Mouse (Mus musculus) limb, embryonic 15.5 days (tissue): ENCODE results near the gene Uba5. TPM values are rescaled to one million over a fixed set of nuclear protein-coding genes. Genes with fewer than 3 reads are reported as not detected.

Experiments used
- ATAC-seq: fragments of 200-750 bp; cut with Nextera tagmentation; 2 replicates; pipeline ENCODE4 v1.8.0; 2017; ENCODE audit warnings: low read depth, moderate TSS enrichment; ENCODE audit not compliant: insufficient number of reproducible peaks, low FRiP score, low TSS enrichment
- H3K27ac ChIP-seq: fragments of 300-500 bp; sonication (generic); 2 replicates; pipeline ENCODE4 v1.5.1; 2015; ENCODE audit warnings: moderate library complexity, mild to moderate bottlenecking, inconsistent platforms
- H3K27me3 ChIP-seq: fragments of 300-500 bp; sonication (generic); 2 replicates; pipeline ENCODE4 v1.6.1; 2015; ENCODE audit warnings: inconsistent platforms
- H3K36me3 ChIP-seq: fragments of 300-500 bp; sonication (generic); 2 replicates; pipeline ENCODE4 v1.6.1; 2015; ENCODE audit warnings: inconsistent platforms
- H3K4me1 ChIP-seq: fragments of 300-500 bp; sonication (generic); 2 replicates; pipeline ENCODE4 v1.6.1; 2015; ENCODE audit warnings: inconsistent platforms
- H3K4me2 ChIP-seq: fragments of 300-500 bp; sonication (generic); 2 replicates; pipeline ENCODE4 v1.6.1; 2015; ENCODE audit warnings: mild to moderate bottlenecking, inconsistent platforms
- H3K4me3 ChIP-seq: fragments of 300-500 bp; sonication (generic); 2 replicates; pipeline ENCODE4 v1.5.1; 2015; ENCODE audit warnings: mild to moderate bottlenecking, inconsistent platforms
- H3K9ac ChIP-seq: fragments of 300-500 bp; sonication (generic); 2 replicates; pipeline ENCODE4 v1.6.1; 2015; ENCODE audit warnings: inconsistent platforms
- H3K9me3 ChIP-seq: fragments of 300-500 bp; sonication (generic); 2 replicates; pipeline ENCODE4 v1.6.1; 2016; ENCODE audit warnings: inconsistent platforms
- WGBS: fragments of 180-500 bp; shearing (Covaris S2); methylation state at CpG from one replicate; pipeline ENCODE4 v1.1.7; 2015; 5-methylcytosine and 5-hydroxymethylcytosine counted together
- polyA plus RNA-seq: library from polyadenylated mRNA; unstranded; fragments of >200 nt; fragmentation: Nextera tagmentation; extraction: Ambion mirVana; gene quantifications from 2 replicates; pipeline ENCODE4 v1.2.1, GENCODE M21; 2015

Gene Uba5
- 59.4 and 62.3 TPM in 2 replicates for polyA plus RNA-seq

GRCm38 (mm10) chr9:104062430-104063243, at the start of gene Uba5:
TSS of gene Uba5 (minus strand) at chr9:104063134.
- Histone ChIP-seq H3K4me3 (peak within 1 kb of the TSS; percentile 100), H3K36me3 (peaks cover 21% of the 10 kb centered on the region), H3K4me1 (peaks cover 18% of the 10 kb centered on the region), H3K4me2 (peak within 1 kb of the TSS; percentile 87), H3K9me3 (no peaks in the 10 kb centered on the region), H3K27me3 (no peaks in the 10 kb centered on the region), H3K27ac (peak within 1 kb of the TSS; percentile 65), H3K9ac (peak within 1 kb of the TSS; percentile 94)
- under 1% methylated on average over 58 of the region's 59 CpGs for WGBS
- peak; percentile 62; the same call in 1 of the 2 replicates for ATAC-seq

- no peak overlapping the region for H3K4me2 ChIP-seq
Observed at GRCm38 (mm10) chr9:104109151-104109550, 46.2 kb upstream of the Uba5 start.

GRCm38 (mm10) chr9:104108571-104109143, 45.7 kb upstream of the Uba5 start:
- 57% methylated on average over 2 of the region's 2 CpGs for WGBS
- peak overlapping the region; percentile 38 for H3K27ac ChIP-seq
- no peak overlapping the region for H3K4me3 ChIP-seq
- no peak overlapping the region for H3K9ac ChIP-seq
- ATAC-seq, result no peak
- H3K4me1 ChIP-seq, result 0 out of 2 replicates have a peak, but pooled peaks cover 4% of the 10 kb centered on the region
- H3K36me3 ChIP-seq, result peaks cover 2% of the 10 kb centered on the region; the same call in 1 of the 2 replicates
- H3K4me2 ChIP-seq, result no peak overlapping the region
- H3K9me3 ChIP-seq, result no peaks in the 10 kb centered on the region
- H3K27me3 ChIP-seq, result no peaks in the 10 kb centered on the region

More at GRCm38 (mm10) chr9:104109151-104109550, 46.2 kb upstream of the Uba5 start:
- Histone ChIP-seq H3K36me3 (peaks cover 2% of the 10 kb centered on the region; the same call in 1 of the 2 replicates), H3K27me3 (no peaks in the 10 kb centered on the region), H3K27ac (peak overlapping the region; percentile 38), H3K4me1 (0 out of 2 replicates have a peak, but pooled peaks cover 4% of the 10 kb centered on the region), H3K9ac (no peak overlapping the region), H3K4me3 (no peak overlapping the region), H3K9me3 (no peaks in the 10 kb centered on the region)
- ATAC-seq, result no peak
- 60% methylated on average over 5 of the region's 5 CpGs for WGBS

GRCm38 (mm10) chr9:104107482-104107881, 44.5 kb upstream of the Uba5 start:
- H3K27me3 ChIP-seq, result no peaks in the 10 kb centered on the region
- WGBS, result 78% methylated on average over 6 of the region's 6 CpGs
- no peak for ATAC-seq
- H3K4me3 ChIP-seq, result no peak overlapping the region
- H3K36me3 ChIP-seq, result peaks cover 2% of the 10 kb centered on the region; the same call in 1 of the 2 replicates
- H3K27ac ChIP-seq, result no peak overlapping the region
- no peak overlapping the region for H3K4me2 ChIP-seq
- H3K4me1 ChIP-seq, result peaks cover 7% of the 10 kb centered on the region; the same call in 1 of the 2 replicates
- H3K9ac ChIP-seq, result no peak overlapping the region
- no peaks in the 10 kb centered on the region for H3K9me3 ChIP-seq

GRCm38 (mm10) chr9:104106930-104107329, 44.0 kb upstream of the Uba5 start:
- WGBS, result 57% methylated on average over 9 of the region's 9 CpGs
- H3K4me2 ChIP-seq, result no peak overlapping the region
- peaks cover 2% of the 10 kb centered on the region; the same call in 1 of the 2 replicates for H3K36me3 ChIP-seq
- no peak for ATAC-seq
- H3K27me3 ChIP-seq, result no peaks in the 10 kb centered on the region
- no peaks in the 10 kb centered on the region for H3K9me3 ChIP-seq
- H3K27ac ChIP-seq, result no peak overlapping the region
- peaks cover 12% of the 10 kb centered on the region; the same call in 1 of the 2 replicates for H3K4me1 ChIP-seq
- H3K4me3 ChIP-seq, result no peak overlapping the region
- H3K9ac ChIP-seq, result no peak overlapping the region

- ATAC-seq, result no peak
- 87% methylated on average over 2 of the region's 2 CpGs for WGBS
- no peaks in the 10 kb centered on the region for H3K9me3 ChIP-seq
- H3K36me3 ChIP-seq, result no peaks in the 10 kb centered on the region
- no peak overlapping the region for H3K4me2 ChIP-seq
- H3K27me3 ChIP-seq, result no peaks in the 10 kb centered on the region
- H3K4me1 ChIP-seq, result peaks cover 12% of the 10 kb centered on the region; the same call in 1 of the 2 replicates
- no peak overlapping the region for H3K9ac ChIP-seq
- H3K27ac ChIP-seq, result no peak overlapping the region
- no peak overlapping the region for H3K4me3 ChIP-seq
Observed at GRCm38 (mm10) chr9:104104986-104105385, 42.1 kb upstream of the Uba5 start.

GRCm38 (mm10) chr9:104102901-104103300, 40.0 kb upstream of the Uba5 start:
- Histone ChIP-seq H3K27ac (0 out of 2 replicates have a peak overlapping the region, but pooled peaks have one; percentile 43), H3K36me3 (no peaks in the 10 kb centered on the region), H3K4me3 (no peak overlapping the region), H3K4me2 (no peak overlapping the region), H3K4me1 (peaks cover 7% of the 10 kb centered on the region; the same call in 1 of the 2 replicates), H3K9ac (no peak overlapping the region), H3K9me3 (no peaks in the 10 kb centered on the region), H3K27me3 (no peaks in the 10 kb centered on the region)
- ATAC-seq, result no peak
- 55% methylated on average over 2 of the region's 2 CpGs for WGBS

- Histone ChIP-seq H3K9me3 (no peaks in the 10 kb centered on the region), H3K4me2 (no peak overlapping the region), H3K4me1 (peaks cover 7% of the 10 kb centered on the region; the same call in 1 of the 2 replicates), H3K27ac (peak overlapping the region; percentile 43; the same call in 1 of the 2 replicates), H3K36me3 (no peaks in the 10 kb centered on the region), H3K9ac (no peak overlapping the region), H3K27me3 (no peaks in the 10 kb centered on the region), H3K4me3 (no peak overlapping the region)
- WGBS, result 25% methylated on average over 6 of the region's 6 CpGs
- no peak for ATAC-seq
Observed at GRCm38 (mm10) chr9:104102301-104102700, 39.4 kb upstream of the Uba5 start.

- Histone ChIP-seq H3K4me2 (no peak overlapping the region), H3K27ac (no peak overlapping the region), H3K4me3 (no peak overlapping the region), H3K4me1 (peaks cover 7% of the 10 kb centered on the region; the same call in 1 of the 2 replicates), H3K9me3 (no peaks in the 10 kb centered on the region), H3K36me3 (no peaks in the 10 kb centered on the region), H3K9ac (no peak overlapping the region), H3K27me3 (no peaks in the 10 kb centered on the region)
- no peak for ATAC-seq
- WGBS, result 25% methylated on average over 3 of the region's 3 CpGs
Observed at GRCm38 (mm10) chr9:104101458-104101857, 38.5 kb upstream of the Uba5 start.

GRCm38 (mm10) chr9:104100822-104101221, 37.9 kb upstream of the Uba5 start:
- H3K4me2 ChIP-seq, result no peak overlapping the region
- 53% methylated on average over 7 of the region's 7 CpGs for WGBS
- H3K27me3 ChIP-seq, result no peaks in the 10 kb centered on the region
- no peak for ATAC-seq
- no peak overlapping the region for H3K4me3 ChIP-seq
- no peak overlapping the region for H3K9ac ChIP-seq
- peaks cover 7% of the 10 kb centered on the region; the same call in 1 of the 2 replicates for H3K4me1 ChIP-seq
- H3K27ac ChIP-seq, result no peak overlapping the region
- H3K9me3 ChIP-seq, result no peaks in the 10 kb centered on the region
- H3K36me3 ChIP-seq, result no peaks in the 10 kb centered on the region

- H3K9ac ChIP-seq, result no peak overlapping the region
- 91% methylated on average over 11 of the region's 11 CpGs for WGBS
- no peak for ATAC-seq
- no peak overlapping the region for H3K4me2 ChIP-seq
- peaks cover 7% of the 10 kb centered on the region; the same call in 1 of the 2 replicates for H3K4me1 ChIP-seq
- no peak overlapping the region for H3K4me3 ChIP-seq
- H3K36me3 ChIP-seq, result no peaks in the 10 kb centered on the region
- no peaks in the 10 kb centered on the region for H3K27me3 ChIP-seq
- H3K27ac ChIP-seq, result no peak overlapping the region
- H3K9me3 ChIP-seq, result no peaks in the 10 kb centered on the region
Observed at GRCm38 (mm10) chr9:104099060-104099459, 36.1 kb upstream of the Uba5 start.

GRCm38 (mm10) chr9:104098256-104098655, 35.3 kb upstream of the Uba5 start:
- ATAC-seq, result no peak
- Histone ChIP-seq H3K9me3 (no peaks in the 10 kb centered on the region), H3K27me3 (no peaks in the 10 kb centered on the region), H3K27ac (no peak overlapping the region), H3K4me3 (no peak overlapping the region), H3K4me2 (no peak overlapping the region), H3K4me1 (peaks cover 7% of the 10 kb centered on the region; the same call in 1 of the 2 replicates), H3K36me3 (no peaks in the 10 kb centered on the region), H3K9ac (no peak overlapping the region)
- 63% methylated on average over 5 of the region's 5 CpGs for WGBS
